Comparison of ENCODE assay signal across 18 mouse cellular contexts in genomic region chr11:106286987-106287386, GRCm38 (mm10). TPM values are rescaled to one million over a fixed set of nuclear protein-coding genes. Genes with fewer than 3 reads are reported as not detected.
DNase-seq lines count a peak whose midpoint lies in the region; ATAC-seq and TF ChIP-seq lines count a peak whose summit lies in the region.
"Had no signal": no experiment of that assay in that cellular context is flagged by ENCODE, and none has a peak within 500 bp of the region (broad histone marks: within the 10 kb centered on the region; RNA-seq: fewer than 3 reads in every experiment).

No protein-coding gene starts in this region.

- no peaks in the 10 kb centered on the region for H3K9me3 ChIP-seq in lung, embryonic 14.5 days (ENCODE audit: low read depth, low read length)
- no peaks in the 10 kb centered on the region for H3K9me3 ChIP-seq in embryonic facial prominence, embryonic 15.5 days (replicated peaks)
- no peaks in the 10 kb centered on the region for H3K9me3 ChIP-seq in kidney, embryonic 14.5 days (ENCODE audit: control insufficient read depth, low read length)
- H3K9me3 ChIP-seq: embryonic facial prominence, embryonic 12.5 days; heart, embryonic 15.5 days; hindbrain, embryonic 12.5 days; intestine, embryonic 15.5 days had no signal

- H3K4me3 ChIP-seq in lung, embryonic 14.5 days (ENCODE audit: low read depth, low read length), result no peak overlapping the region
- no peak overlapping the region for H3K4me3 ChIP-seq in embryonic facial prominence, embryonic 15.5 days (replicated peaks)
- H3K4me3 ChIP-seq in kidney, embryonic 14.5 days (ENCODE audit: low read length), result no peak overlapping the region
- H3K4me3 ChIP-seq: embryonic facial prominence, embryonic 12.5 days; heart, embryonic 15.5 days; hindbrain, embryonic 12.5 days; intestine, embryonic 15.5 days; myocyte had no signal

- no peaks in the 10 kb centered on the region for H3K36me3 ChIP-seq in lung, embryonic 14.5 days (ENCODE audit: insufficient read depth)
- H3K36me3 ChIP-seq in embryonic facial prominence, embryonic 15.5 days, result no peaks in the 10 kb centered on the region
- H3K36me3 ChIP-seq in kidney, embryonic 14.5 days (ENCODE audit: control insufficient read depth, insufficient read depth, low read length), result no peaks in the 10 kb centered on the region
- H3K36me3 ChIP-seq: embryonic facial prominence, embryonic 12.5 days; heart, embryonic 15.5 days; hindbrain, embryonic 12.5 days; intestine, embryonic 15.5 days had no signal

- H3K4me1 ChIP-seq in lung, embryonic 14.5 days (ENCODE audit: insufficient read depth), result no peaks in the 10 kb centered on the region
- H3K4me1 ChIP-seq in embryonic facial prominence, embryonic 15.5 days, result peaks cover 20% of the 10 kb centered on the region
- H3K4me1 ChIP-seq in kidney, embryonic 14.5 days (ENCODE audit: control insufficient read depth, insufficient read depth, low read length), result no peaks in the 10 kb centered on the region
- H3K4me1 ChIP-seq: intestine, embryonic 15.5 days had no signal

- no peak overlapping the region; the same call in 1 of the 2 replicates for H3K27ac ChIP-seq in lung, embryonic 14.5 days (ENCODE audit: low read depth)
- H3K27ac ChIP-seq in embryonic facial prominence, embryonic 15.5 days (replicated peaks), result peak overlapping the region; percentile 89
- no peak overlapping the region for H3K27ac ChIP-seq in kidney, embryonic 14.5 days (ENCODE audit: low read depth, low read length)
- H3K27ac ChIP-seq: embryonic facial prominence, embryonic 12.5 days; heart, embryonic 15.5 days; hindbrain, embryonic 12.5 days; intestine, embryonic 15.5 days had no signal

- no peaks in the 10 kb centered on the region for H3K27me3 ChIP-seq in lung, embryonic 14.5 days (ENCODE audit: insufficient read depth, low read length)
- H3K27me3 ChIP-seq in embryonic facial prominence, embryonic 15.5 days, result no peaks in the 10 kb centered on the region
- no peaks in the 10 kb centered on the region for H3K27me3 ChIP-seq in kidney, embryonic 14.5 days (ENCODE audit: control insufficient read depth, insufficient read depth, low read length)
- H3K27me3 ChIP-seq: embryonic facial prominence, embryonic 12.5 days; heart, embryonic 15.5 days; hindbrain, embryonic 12.5 days; intestine, embryonic 15.5 days had no signal

- 51% methylated on average over 11 of the region's 11 CpGs for WGBS in lung, embryonic 14.5 days
- 27% methylated on average over 11 of the region's 11 CpGs for WGBS in embryonic facial prominence, embryonic 15.5 days
- 75% methylated on average over 11 of the region's 11 CpGs for WGBS in kidney, embryonic 14.5 days

- TF ChIP-seq CTCF in lung, embryonic 14.5 days (IDR thresholded peaks at IDR 0.05; ENCODE audit: low read depth), result no peak

- H3K4me2 ChIP-seq in lung, embryonic 14.5 days, result no peak overlapping the region
- no peak overlapping the region for H3K4me2 ChIP-seq in embryonic facial prominence, embryonic 15.5 days (replicated peaks)
- no peak overlapping the region for H3K4me2 ChIP-seq in kidney, embryonic 14.5 days (replicated peaks; ENCODE audit: low read depth, low read length)
- H3K4me2 ChIP-seq: embryonic facial prominence, embryonic 12.5 days; heart, embryonic 15.5 days; hindbrain, embryonic 12.5 days; intestine, embryonic 15.5 days; liver, embryonic 11.5 days; midbrain, embryonic 11.5 days had no signal

- DNase-seq in cerebellum, postnatal 4 days (ENCODE audit: low spot score in 2 of 2), result no peak
- peak; percentile 64 for DNase-seq in lung, embryonic 14.5 days
- no peak for DNase-seq in lung, adult 18-20 months
- DNase-seq in cerebellum, adult 18-20 months, result peak; percentile 82 to 85
- DNase-seq in layer of hippocampus, adult 9-11 months, result no peak
- DNase-seq: adrenal gland, adult 2 months; kidney, postnatal 36 days; lung, postnatal 14 days had no signal

- peak; percentile 71 for ATAC-seq in cerebellum, adult (ENCODE audit: insufficient number of reproducible peaks, low FRiP score, low TSS enrichment)
- no peak for ATAC-seq in lung, embryonic 14.5 days (ENCODE audit: insufficient read depth)
- ATAC-seq in embryonic facial prominence, embryonic 15.5 days (ENCODE audit: insufficient number of reproducible peaks, low FRiP score, low TSS enrichment, low read depth), result peak; percentile 73
- no peak for ATAC-seq in kidney, embryonic 14.5 days (ENCODE audit: low FRiP score, low TSS enrichment)
- ATAC-seq: intestine, embryonic 15.5 days had no signal

- no peak overlapping the region for H3K9ac ChIP-seq in lung, embryonic 14.5 days
- no peak overlapping the region for H3K9ac ChIP-seq in embryonic facial prominence, embryonic 15.5 days
- no peak overlapping the region for H3K9ac ChIP-seq in kidney, embryonic 14.5 days (ENCODE audit: low read depth, low read length)
- H3K9ac ChIP-seq: embryonic facial prominence, embryonic 12.5 days; heart, embryonic 15.5 days; hindbrain, embryonic 12.5 days; intestine, embryonic 15.5 days had no signal

RNA-seq across cellular contexts. Expression of gene Tcam1, which starts 10.5 kb away (rescaled TPM):
- 0.18 and 0.39 TPM in 2 replicates for polyA plus RNA-seq in lung, embryonic 14.5 days (2014; fragmentation: Nextera tagmentation; extraction: Ambion mirVana)
- 0.46 and 0.71 TPM in 2 replicates for polyA plus RNA-seq in embryonic facial prominence, embryonic 15.5 days (2015; fragmentation: Nextera tagmentation; extraction: Ambion mirVana)
- polyA plus RNA-seq in kidney, embryonic 14.5 days (2014; fragmentation: Nextera tagmentation; extraction: Ambion mirVana), result 0.81 and 1.2 TPM in 2 replicates
- polyA plus RNA-seq: adrenal gland, adult 2 months; heart, embryonic 15.5 days had no signal

RNA-seq across cellular contexts. Expression of gene Smarcd2, which starts 14.2 kb away (rescaled TPM):
- polyA plus RNA-seq in lung, embryonic 14.5 days (2014; fragmentation: Nextera tagmentation; extraction: Ambion mirVana), result 81.2 and 91.0 TPM in 2 replicates
- polyA plus RNA-seq in embryonic facial prominence, embryonic 15.5 days (2015; fragmentation: Nextera tagmentation; extraction: Ambion mirVana), result 120 TPM in 2 replicates
- 54.9 and 78.6 TPM in 2 replicates for polyA plus RNA-seq in kidney, embryonic 14.5 days (2014; fragmentation: Nextera tagmentation; extraction: Ambion mirVana)

RNA-seq across cellular contexts. Expression of gene Gh, which starts 14.7 kb away (rescaled TPM):
- polyA plus RNA-seq in lung, embryonic 14.5 days (2014; fragmentation: Nextera tagmentation; extraction: Ambion mirVana), result not detected in 2 replicates
- polyA plus RNA-seq in embryonic facial prominence, embryonic 15.5 days (2015; fragmentation: Nextera tagmentation; extraction: Ambion mirVana), result not detected in 2 replicates
- polyA plus RNA-seq in kidney, embryonic 14.5 days (2014; fragmentation: Nextera tagmentation; extraction: Ambion mirVana), result not detected in 2 replicates
- polyA plus RNA-seq: adrenal gland, adult 2 months; embryonic facial prominence, embryonic 12.5 days; heart, embryonic 15.5 days; hindbrain, embryonic 12.5 days; intestine, embryonic 15.5 days; liver, embryonic 11.5 days; midbrain, embryonic 11.5 days; myocyte had no signal

RNA-seq across cellular contexts. Expression of gene Cd79b, which starts 27.6 kb away (rescaled TPM):
- 2.5 and 3.4 TPM in 2 replicates for polyA plus RNA-seq in lung, embryonic 14.5 days (2014; fragmentation: Nextera tagmentation; extraction: Ambion mirVana)
- polyA plus RNA-seq in embryonic facial prominence, embryonic 15.5 days (2015; fragmentation: Nextera tagmentation; extraction: Ambion mirVana), result 2.3 and 3.4 TPM in 2 replicates
- 7.3 and 7.4 TPM in 2 replicates for polyA plus RNA-seq in kidney, embryonic 14.5 days (2014; fragmentation: Nextera tagmentation; extraction: Ambion mirVana)
- polyA plus RNA-seq: myocyte had no signal

RNA-seq across cellular contexts. Expression of gene Psmc5, which starts 31.0 kb away (rescaled TPM):
- polyA plus RNA-seq in lung, embryonic 14.5 days (2014; fragmentation: Nextera tagmentation; extraction: Ambion mirVana), result 275 and 288 TPM in 2 replicates
- 279 and 291 TPM in 2 replicates for polyA plus RNA-seq in embryonic facial prominence, embryonic 15.5 days (2015; fragmentation: Nextera tagmentation; extraction: Ambion mirVana)
- polyA plus RNA-seq in kidney, embryonic 14.5 days (2014; fragmentation: Nextera tagmentation; extraction: Ambion mirVana), result 303 and 334 TPM in 2 replicates

Comparison
In these comparisons a context has a peak if more than half of its experiments do, and no peak if none do; other contexts are left out.
1. DNase-seq: peak in lung, embryonic 14.5 days (single experiment) and cerebellum, adult 18-20 months (2 of 2); none in cerebellum, postnatal 4 days (0 of 2), lung, adult 18-20 months (0 of 2) and layer of hippocampus, adult 9-11 months (single experiment).
2. ATAC-seq: peak in cerebellum, adult (single experiment) and embryonic facial prominence, embryonic 15.5 days (single experiment); none in lung, embryonic 14.5 days (single experiment) and kidney, embryonic 14.5 days (single experiment).